Mouse (Mus musculus) megakaryocyte, embryonic 14.5 days (primary cell): Measurements from ENCODE around the gene Bzw1.

Experiments used
- FLI1 ChIP-seq: IDR thresholded peaks from 2 replicates; pipeline ENCODE4 v1.6.1; 2012; ENCODE audit warnings: low read length, inconsistent platforms, mixed read lengths
- GATA1 ChIP-seq: IDR thresholded peaks from 3 replicates; pipeline ENCODE4 v1.6.1; 2012; ENCODE audit warnings: mixed read lengths, low read length, inconsistent platforms, borderline replicate concordance

- TF ChIP-seq GATA1 (no peak), FLI1 (no peak)
These were observed 48.8 kb upstream of the Bzw1 start for GRCm38 (mm10) chr1:58343861-58344260.
